8 mouse cellular contexts compared by ENCODE assay signal in genomic region chr7:30729396-30730063, GRCm38 (mm10). TPM values are rescaled to one million over a fixed set of nuclear protein-coding genes. Genes with fewer than 3 reads are reported as not detected.
DNase-seq lines count a peak whose midpoint lies in the region; ATAC-seq lines count a peak whose summit lies in the region.

Gene Tmem147, minus strand, starts transcription at chr7:30729540.

- peak within 1 kb of the TSS; percentile 88 for H3K4me2 ChIP-seq in hindbrain, embryonic 16.5 days (ENCODE audit: low read length)

- H3K27me3 ChIP-seq in hindbrain, embryonic 16.5 days (replicated peaks; ENCODE audit: control insufficient read depth, insufficient read depth, low read length) = no peaks in the 10 kb centered on the region

- H3K9ac ChIP-seq in hindbrain, embryonic 16.5 days (ENCODE audit: low read depth, low read length) = peak within 1 kb of the TSS; percentile 97

- WGBS in hindbrain, embryonic 16.5 days = under 1% methylated on average over 59 of the region's 60 CpGs
- WGBS in macrophage (ENCODE audit: missing documents) = under 1% methylated on average over 49 of the region's 60 CpGs

- peaks cover 8% of the 10 kb centered on the region; the same call in 1 of the 2 replicates for H3K79me2 ChIP-seq in macrophage (ENCODE audit: inconsistent target)

- H3K27ac ChIP-seq in hindbrain, embryonic 16.5 days (ENCODE audit: low read depth, low read length) = peak within 1 kb of the TSS; percentile 89
- peak within 1 kb of the TSS; percentile 60 for H3K27ac ChIP-seq in macrophage

- peak; percentile 92 for DNase-seq in WW6 (ENCODE audit: low read depth, low spot score)
- DNase-seq in cerebellum, postnatal 4 days (ENCODE audit: low spot score in 2 of 2) = peak; percentile 86 to 96
- peak; percentile 95 for DNase-seq in gastrocnemius, adult 18-20 months (ENCODE audit: low spot score)
- peak; percentile 97 to 98 for DNase-seq in left cerebral cortex, adult 18-20 months (ENCODE audit: low spot score in 2 of 2)
- DNase-seq in right cerebral cortex, adult 18-20 months = peak; percentile 96
- DNase-seq in urinary bladder, postnatal 10 days (ENCODE audit: low spot score) = peak; percentile 88

- no peaks in the 10 kb centered on the region for H3K9me3 ChIP-seq in hindbrain, embryonic 16.5 days (ENCODE audit: control insufficient read depth, low read length)

- peaks cover 23% of the 10 kb centered on the region for H3K36me3 ChIP-seq in hindbrain, embryonic 16.5 days (ENCODE audit: control insufficient read depth, insufficient read depth, low read length)
- H3K36me3 ChIP-seq in macrophage (ENCODE audit: inconsistent target) = no peaks in the 10 kb centered on the region

- H3K4me3 ChIP-seq in hindbrain, embryonic 16.5 days (ENCODE audit: low read length) = peak within 1 kb of the TSS; percentile 89
- peak within 1 kb of the TSS; percentile 82 for H3K4me3 ChIP-seq in macrophage (ENCODE audit: inconsistent target)

- H3K4me1 ChIP-seq in hindbrain, embryonic 16.5 days (ENCODE audit: control insufficient read depth, insufficient read depth, low read depth, low read length) = peaks cover 22% of the 10 kb centered on the region

- ATAC-seq in hindbrain, embryonic 16.5 days = peak; percentile 97

RNA-seq across cellular contexts. Expression of gene Tmem147, which starts in this region (rescaled TPM):
- total RNA-seq in gastrocnemius, adult 18-20 months (2021) = 100 to 1,000 TPM; 215 to 233 TPM
- polyA plus RNA-seq in hindbrain, embryonic 16.5 days (2015; fragmentation: Nextera tagmentation; extraction: Ambion mirVana) = 278 and 301 TPM in 2 replicates
- total RNA-seq in left cerebral cortex, adult 18-20 months (2021) = 100 to 1,000 TPM; 114 to 129 TPM
- total RNA-seq in macrophage (2018; cell fraction: chromatin; rRNA removed) = 10 to 100 TPM in 6 of 26 experiments, 1 to 10 TPM in 20; 2.7 to 16.0 (median 7.0) TPM
- 10 to 100 TPM; 41.4 to 73.4 (median 48.8) TPM for total RNA-seq in macrophage (2018; cell fraction: cytosol; rRNA removed)
- total RNA-seq in macrophage (2018; cell fraction: nucleus; rRNA removed) = 10 to 100 TPM in 24 of 26 experiments, 1 to 10 TPM in 2; 8.9 to 34.5 (median 18.8) TPM
- polyA plus RNA-seq in macrophage (2018) = 24.1 to 98.6 TPM (median 72.6 TPM) in 3 replicates

Comparison
In these comparisons a context has a peak if more than half of its experiments do, and no peak if none do; other contexts are left out.
1. Peak in every context shown above with its lines: DNase-seq, ATAC-seq, H3K4me3 ChIP-seq and H3K27ac ChIP-seq.